Mouse (Mus musculus) gonadal fat pad, adult 2 months (tissue): ENCODE measurements around the gene Gm15080. TPM values are rescaled to one million over a fixed set of nuclear protein-coding genes. Genes with fewer than 3 reads are reported as not detected.
"Not testable (repeated sequence)": the region's sequence is repeated elsewhere in the genome, so short reads cannot be mapped to it uniquely, and the experiment has no call there.

Experiments
- DNase-seq: peaks from one replicate; pipeline ENCODE4 v3.0.0-alpha.2; 2012; ENCODE audit warnings: low read depth
- polyA plus RNA-seq: library from polyadenylated mRNA; depleted of rRNA; stranded (reverse); fragments of >200 nt; gene quantifications from 2 replicates; pipeline ENCODE4 v1.2.3, GENCODE M21; 2012; rRNA removed

Gm15080 gene
- polyA plus RNA-seq, result not detected in 2 replicates

GRCm38 (mm10) chrX:147992693-147993092, at the start of gene Gm15080:
Gm15080 (plus strand) TSS chrX:147992993.
- not testable (repeated sequence) for DNase-seq

Other genes with a start within 250 kb of the Gm15080 start
- gene Gm15128, start 227.0 kb upstream of the Gm15080 start, polyA plus RNA-seq, result not detected in 2 replicates
- gene Gm15107, start 187.7 kb downstream of the Gm15080 start, polyA plus RNA-seq, result not detected in 2 replicates